Mouse (Mus musculus) urinary bladder, adult 2 months (tissue): ENCODE data around the gene March6. TPM values are rescaled to one million over a fixed set of nuclear protein-coding genes. Genes with fewer than 3 reads are reported as not detected.

ENCODE experiments used
- DNase-seq: peaks from one replicate; pipeline ENCODE4 v3.0.0; 2022; ENCODE audit warnings: low spot score
- polyA plus RNA-seq: library from polyadenylated mRNA; depleted of rRNA; stranded (reverse); fragments of >200 nt; gene quantifications from 2 replicates; pipeline ENCODE4 v1.2.3, GENCODE M21; 2012; rRNA removed

Gene March6
- polyA plus RNA-seq, result 29.9 and 37.2 TPM in 2 replicates

DNA sequence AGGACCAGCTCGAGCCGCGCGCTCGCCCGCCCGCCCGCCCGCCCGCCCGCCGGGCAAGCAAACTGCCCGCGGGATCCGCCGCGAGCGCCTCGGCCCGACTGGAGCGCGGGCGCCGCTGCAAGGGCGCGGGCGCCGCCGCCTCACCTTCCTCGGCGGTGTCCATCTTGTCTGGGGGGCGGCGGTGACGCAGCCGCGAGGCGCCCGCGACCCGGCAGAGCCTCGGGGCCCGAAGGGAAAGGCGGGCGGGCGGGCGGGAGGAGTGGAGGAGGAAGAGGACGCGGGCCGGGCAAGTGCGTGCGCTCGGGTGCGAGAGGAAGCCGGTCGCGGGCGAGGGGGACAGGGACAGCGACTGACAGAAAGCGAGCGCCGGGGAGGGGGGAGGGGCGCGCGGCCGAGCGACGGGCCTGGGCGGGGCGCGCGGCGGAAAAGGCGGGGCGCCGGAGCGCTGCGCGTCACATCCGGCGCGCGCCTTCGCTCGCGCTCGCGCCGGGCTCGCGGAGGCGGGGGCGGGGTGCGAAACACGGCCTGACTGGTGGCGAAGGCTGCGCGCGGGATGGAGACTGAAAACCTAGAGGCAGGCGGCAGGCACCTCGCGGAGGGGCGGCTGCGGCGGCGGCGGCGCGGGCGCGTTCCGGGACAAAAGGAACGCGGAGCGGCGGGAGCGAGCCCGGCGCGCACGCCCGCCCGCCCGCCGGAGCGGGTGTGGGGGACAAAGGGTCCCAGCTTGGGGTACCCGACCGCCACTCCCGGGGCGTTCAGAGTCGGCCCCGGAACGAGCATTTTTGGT is at the start of gene March6:
Gene March6 (minus strand): TSS at position 395 of the 787 bp plus-strand sequence.
- DNase-seq, result peak; percentile 80

DNA sequence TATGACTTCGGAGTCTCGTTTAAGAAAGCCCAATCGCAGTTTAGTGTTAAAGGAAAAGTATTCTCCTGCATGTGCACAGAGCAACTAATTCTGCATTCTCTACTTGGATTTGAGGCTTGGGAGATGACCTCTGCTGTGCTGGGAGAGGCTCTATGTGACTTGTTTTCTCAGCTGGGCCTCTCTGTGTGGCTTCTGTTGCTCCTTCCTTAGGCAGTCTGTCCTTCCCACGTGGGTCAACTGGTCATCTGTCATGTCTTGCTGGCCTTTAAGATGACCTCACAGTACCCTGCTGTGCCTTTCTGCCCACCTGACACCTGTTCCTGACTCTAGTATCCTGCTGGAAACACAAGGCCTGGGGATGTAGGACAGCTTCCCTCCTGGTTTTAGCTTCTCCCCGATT is 45.2 kb upstream of the March6 start:
- no peak for DNase-seq

DNA sequence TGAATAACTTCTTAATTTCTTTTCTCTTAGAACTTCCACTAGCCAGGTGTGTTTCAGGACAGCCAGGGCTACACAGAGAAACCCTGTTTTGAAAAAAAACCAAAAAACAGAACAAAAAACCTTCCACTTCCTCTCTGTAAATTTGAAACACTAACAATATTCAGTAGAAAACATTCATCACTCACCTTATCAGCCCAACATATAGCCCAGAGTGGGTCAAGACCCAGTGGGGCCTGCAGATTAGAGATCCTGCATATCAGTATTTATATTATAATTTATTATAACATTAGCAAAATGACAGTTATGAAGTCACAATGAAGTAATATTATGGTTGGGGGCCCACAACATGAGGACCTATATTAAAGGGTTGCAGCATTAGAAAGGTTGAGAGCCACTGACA is 42.8 kb upstream of the March6 start:
- no peak for DNase-seq

DNA sequence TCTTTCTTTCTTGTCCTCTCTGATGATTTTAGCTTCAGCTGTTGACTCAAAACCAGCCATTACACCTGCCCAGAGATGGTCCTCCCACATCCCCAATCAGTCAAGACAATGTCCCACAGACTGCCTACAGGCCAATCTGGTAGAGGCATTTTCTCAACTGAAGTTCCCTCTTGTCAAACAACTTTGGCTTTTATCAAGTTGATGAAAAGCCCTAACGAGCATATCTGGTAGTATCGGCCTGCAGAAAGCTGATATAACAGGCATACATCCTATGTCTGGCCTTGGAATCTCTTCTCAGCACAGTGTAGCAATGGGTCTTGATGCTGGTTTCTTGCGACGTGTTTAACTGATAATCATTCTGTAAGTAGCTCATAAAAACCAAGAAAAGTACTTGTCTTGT is 42.4 kb upstream of the March6 start:
- DNase-seq, result no peak

DNA sequence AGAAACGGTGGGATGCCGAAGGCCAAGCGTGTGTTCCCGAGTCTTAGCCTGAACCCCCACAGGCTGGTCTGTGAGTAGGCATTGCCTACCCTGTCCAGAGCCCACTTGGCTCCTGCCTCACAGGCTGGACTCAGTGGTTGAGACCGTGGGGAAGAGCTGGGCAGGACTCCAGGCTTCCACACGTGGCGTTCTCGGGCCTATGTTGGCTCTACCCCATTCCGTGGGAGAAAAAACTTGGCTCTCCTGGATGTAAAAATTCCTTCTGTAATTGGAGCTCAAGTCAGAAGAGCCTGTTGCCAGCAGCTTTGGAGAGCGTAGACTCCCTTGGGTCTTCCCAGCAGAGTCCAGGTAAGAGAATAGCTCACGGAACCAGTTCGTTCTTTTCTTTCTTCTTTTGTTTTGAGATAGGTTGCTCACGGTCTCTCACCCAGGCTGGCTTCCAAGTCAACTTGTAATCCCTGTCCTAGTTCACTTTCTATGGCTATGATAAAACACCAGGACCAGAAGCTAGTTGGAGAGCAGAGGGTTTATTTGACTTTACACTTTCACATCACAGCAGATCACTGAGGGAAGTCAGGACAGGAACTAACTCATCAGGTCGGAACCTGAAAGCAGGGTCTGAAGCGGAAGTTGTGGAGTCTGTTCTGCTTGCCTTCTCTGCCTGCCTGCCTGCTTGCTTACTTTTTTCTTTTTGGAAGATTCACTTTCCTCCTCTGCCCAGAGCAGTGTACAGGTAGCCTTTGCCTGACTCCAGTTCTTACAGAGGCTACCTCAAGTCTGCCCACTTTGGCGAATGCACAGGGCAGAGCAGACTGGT is 41.3 kb upstream of the March6 start:
- DNase-seq, result no peak

DNA sequence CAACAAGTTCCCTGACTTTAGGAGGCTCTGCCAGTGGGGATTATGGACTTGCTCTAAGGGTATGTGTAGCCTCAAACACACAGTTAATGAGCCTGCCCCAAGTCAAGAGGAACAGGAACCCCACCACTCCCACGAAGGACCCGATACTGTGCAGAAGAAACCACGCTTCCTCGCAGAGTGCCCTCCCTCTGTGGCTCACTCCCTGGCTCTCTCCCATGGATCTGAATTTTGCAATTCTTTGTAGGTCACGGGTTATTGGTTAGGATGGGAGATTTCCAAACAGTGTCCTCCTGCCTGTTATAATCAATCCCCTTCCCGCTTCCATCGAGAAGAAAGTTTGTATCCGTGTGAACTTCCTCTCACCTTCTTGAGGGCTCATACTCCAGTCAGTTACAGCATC is 40.1 kb upstream of the March6 start:
- no peak for DNase-seq

DNA sequence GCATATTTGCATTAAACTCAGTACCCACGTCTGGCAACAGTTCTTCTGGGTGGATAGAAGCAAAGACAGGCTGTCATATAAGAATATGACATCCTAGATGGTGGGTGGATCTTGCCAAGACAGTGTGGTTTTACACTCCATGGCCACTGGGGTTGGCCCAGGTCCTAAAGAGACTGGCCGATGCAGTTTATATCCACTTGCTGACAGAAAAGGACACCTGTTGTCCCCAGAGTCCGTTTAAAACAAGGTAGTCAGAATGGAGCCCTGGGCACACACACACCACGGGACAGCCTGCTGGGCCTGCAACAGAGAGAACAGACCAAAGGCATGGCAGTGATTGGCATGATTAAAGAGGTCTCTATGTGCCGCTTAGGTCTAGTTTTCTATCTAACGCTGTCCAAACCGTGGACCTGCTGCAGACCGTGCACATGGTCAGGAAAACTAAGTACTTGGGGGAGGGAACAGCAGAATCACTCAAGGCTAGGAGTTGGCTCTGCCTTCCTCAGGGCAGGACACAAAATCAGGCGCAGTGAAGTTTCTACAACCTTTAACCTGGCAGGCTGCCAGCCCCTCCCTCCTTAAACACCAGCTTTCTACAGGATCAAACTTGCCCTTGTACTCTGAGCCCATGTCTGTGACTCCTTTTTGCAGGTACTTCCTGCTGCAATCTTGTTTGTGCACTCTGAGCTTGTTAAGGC is 38.6 kb upstream of the March6 start:
- peak; percentile 64 for DNase-seq

DNA sequence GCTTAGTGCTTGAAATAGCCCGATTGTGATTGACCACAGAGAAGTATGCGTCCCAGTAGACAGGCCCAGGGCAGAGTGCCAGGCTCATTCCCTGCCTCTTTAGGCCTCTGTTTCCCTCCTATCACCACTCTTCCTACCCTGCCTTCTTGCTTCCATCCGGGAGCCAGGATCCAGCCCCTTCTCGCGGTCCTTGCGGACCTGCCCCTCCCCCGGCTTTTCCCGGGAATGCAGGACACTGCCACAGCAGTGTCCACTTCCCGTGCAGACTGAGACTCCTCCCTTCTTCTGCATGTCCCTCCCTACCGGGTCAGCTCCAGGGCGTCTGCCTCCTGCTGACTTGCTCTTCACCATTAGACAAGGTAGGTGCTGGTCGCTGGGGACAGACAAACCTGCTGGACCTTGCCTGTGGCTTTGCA is 37.7 kb upstream of the March6 start:
- no peak for DNase-seq

DNA sequence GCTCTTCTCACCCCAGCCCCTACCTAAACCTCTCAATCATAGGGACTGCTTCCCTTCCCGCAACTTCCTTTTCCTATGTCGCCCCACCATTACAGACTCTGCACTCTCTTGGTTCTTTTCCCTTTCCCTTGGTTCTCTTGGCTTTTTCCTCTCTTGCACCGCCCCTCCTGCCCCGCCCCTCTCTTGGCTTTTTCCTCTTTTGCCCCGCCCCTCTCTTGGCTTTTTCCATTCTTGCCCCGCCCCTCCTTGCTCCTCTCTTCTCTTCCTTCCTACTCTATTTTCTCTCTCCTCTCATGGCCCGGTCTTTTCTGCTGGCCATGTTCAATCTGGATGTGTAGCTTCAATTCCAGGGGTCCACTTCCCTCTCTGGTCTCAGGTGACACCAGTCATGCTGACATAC is 36.6 kb upstream of the March6 start:
- no peak for DNase-seq

DNA sequence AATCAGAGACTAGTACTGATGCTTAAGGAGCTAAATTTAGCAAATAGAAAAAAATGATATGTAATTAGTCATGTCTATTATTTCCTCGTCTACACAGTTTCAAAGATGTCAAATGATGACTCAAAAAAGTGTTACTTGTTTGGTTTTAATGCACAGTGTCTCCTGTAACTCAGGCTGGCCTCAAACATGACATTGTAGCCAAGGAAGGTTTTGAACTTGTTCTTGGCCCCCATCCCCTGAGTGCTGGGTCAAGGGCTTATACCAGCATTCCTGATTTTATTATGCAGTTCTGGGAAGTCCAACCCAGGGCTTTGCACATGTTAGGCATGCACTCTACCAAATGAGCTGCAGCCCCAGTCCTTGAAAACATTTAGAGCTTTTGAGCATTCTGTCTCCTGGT is 34.9 kb upstream of the March6 start:
- no peak for DNase-seq

DNA sequence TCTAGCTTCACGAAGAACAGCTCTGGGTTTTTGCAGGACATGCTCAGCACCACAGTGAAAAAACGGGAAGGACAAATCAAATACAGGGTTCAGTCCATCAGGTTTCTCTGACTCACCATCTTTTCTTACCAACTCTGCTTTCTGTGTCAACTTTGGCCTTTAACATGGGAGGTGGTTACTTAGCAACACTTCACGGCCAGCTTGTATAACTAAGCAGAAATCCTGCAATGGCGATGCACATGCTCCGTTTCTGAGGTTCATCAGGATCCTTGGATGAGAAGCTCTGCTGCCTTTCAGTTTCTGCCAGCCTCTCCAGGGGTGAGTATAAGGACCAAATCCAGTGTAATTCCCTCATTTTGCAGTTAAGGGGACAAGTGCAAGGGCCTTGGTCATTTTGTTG is 34.3 kb upstream of the March6 start, which contains the start of gene Cmbl:
Gene Cmbl (plus strand): TSS at position 206 of the 400 bp plus-strand sequence.
- DNase-seq, result no peak

DNA sequence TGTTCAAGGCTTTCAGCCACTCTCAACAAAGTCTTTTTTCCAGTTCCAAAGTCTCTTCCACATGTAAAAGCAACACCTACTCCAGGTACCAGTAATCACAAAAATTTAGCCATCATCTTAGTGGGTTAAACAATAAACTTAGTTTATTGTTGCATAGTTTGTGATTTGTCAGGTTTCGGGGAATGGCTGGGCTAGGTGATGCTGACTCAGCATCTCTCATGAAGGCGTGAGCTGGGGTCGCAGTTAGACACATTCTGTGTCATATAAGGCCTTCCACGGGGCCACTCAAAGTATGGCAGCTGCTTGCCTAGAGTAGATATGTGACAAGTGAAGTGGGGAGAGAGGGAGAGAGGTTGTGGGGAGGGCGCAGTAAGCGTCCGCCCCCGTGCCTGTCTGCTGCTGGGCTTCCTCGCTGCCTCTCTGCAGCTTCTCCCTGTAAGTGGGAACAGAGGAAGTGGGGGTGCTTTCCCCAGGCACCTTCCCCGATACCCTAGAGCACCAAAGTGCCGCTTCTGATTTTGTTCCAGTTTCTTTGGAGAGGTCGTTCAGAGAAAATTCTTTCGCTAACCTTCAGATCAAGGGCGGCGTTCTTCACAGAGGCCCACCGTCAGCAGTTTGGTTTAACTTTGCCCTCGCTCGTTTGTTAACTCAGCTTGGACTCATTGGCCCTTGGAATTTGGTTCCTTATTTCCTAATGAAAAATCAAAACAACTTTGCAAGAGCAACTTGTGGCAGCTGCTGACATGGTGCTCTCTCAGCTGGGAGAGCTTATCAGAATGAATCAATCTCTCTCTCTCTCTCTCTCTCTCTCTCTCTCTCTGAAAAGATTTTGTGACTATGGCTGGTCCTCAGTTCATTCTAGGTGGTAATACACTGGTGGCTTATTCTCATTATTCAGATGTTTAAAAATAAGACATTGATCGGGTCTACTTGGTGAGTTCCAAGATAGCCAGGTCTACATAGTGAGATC is 33.0 kb upstream of the March6 start:
- DNase-seq, result no peak

DNA sequence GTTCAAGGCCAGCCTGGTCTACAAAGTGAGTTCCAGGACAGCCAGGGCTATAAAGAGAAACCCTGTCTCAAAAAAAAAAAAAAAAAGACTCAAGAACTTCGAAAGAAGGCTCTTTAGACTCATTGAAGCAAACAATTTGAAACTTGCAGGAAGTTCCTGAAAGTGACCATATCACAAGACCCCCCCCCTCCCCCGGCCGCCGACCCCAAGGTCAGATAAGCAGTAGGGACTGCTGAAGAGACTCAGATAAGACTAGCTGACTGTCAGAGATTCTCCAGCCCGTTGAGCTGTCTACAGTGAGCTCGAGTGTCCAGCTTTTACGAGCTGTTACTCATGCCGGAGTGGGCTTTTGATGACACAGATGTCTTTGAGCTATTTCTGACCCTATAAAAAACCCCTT is 32.0 kb upstream of the March6 start:
- DNase-seq, result no peak

DNA sequence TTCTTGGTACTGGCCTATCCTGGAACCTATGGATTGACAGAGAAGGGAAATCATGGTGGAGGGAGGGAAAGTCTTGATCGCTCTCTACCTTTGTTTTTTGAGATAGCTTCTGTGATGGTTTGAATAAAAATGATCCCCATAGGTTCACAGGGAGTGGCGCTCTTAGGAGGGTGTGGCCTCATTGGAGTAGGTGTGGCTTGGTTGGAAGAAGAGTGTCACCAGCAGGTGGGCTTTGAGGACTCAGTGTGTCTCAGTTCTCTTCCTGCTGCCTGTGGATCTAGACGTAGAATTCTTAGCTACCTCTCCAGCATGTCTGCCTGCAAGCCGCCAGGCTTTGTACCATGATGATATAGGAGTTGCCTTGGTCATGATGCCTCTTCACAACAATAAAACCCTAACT is 31.1 kb upstream of the March6 start:
- DNase-seq, result no peak

DNA sequence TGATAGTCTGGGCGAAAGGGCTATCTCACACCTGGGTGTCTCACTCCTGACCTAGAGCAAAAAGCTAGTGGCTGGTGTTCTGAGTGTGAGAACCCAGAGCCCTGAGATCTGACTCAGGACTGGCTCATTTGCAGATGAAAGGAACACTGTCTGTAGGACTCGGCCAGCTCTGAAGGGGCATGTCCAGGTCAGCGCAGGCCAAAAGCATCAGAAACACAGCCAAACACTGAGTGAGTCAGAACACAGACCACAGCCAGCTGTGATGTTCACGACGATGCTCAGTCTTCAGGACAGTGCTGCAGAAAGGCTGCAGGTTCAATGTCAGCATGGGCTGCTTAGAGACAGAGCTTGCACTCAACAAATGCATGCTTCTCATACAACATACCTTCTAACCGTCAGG is 30.5 kb upstream of the March6 start:
- no peak for DNase-seq

DNA sequence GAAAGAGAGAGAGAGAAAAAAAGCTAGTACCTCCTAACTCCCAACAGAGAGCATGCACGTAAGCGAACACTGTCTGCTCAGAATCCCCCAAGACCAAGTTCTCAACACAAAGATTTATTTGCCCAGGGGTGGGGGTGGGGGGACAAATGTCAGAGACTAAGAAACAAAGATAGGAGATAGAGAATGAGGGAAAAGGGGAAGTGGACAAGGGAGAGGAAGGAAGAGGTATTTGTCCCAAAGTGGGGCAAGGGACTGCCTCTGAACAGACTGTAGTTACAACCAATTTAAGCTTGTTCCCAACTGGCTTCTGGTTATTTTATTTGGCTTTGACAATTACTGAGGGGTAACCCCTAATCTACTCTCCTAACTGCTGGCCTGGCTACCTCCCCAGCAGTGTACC is 24.0 kb upstream of the March6 start:
- no peak for DNase-seq

DNA sequence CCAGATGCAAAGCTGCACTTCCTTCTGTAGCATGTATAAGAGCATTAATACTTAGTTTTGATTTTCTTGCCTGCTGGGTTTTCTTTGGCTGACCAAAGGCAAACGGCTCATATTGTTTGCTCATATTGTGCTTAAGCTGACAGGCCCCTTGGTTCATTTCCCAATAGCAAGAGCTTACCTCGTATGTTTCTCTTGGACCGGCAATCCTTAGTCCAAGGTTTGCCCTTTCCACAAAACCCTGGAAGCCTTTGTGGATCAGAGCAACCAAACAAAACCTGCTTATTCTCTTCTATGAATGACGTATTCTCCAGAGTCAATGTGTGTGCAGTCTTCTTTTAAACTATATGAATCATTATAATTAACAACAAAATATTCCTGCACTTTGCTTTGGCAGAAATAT is 19.5 kb upstream of the March6 start:
- no peak for DNase-seq

DNA sequence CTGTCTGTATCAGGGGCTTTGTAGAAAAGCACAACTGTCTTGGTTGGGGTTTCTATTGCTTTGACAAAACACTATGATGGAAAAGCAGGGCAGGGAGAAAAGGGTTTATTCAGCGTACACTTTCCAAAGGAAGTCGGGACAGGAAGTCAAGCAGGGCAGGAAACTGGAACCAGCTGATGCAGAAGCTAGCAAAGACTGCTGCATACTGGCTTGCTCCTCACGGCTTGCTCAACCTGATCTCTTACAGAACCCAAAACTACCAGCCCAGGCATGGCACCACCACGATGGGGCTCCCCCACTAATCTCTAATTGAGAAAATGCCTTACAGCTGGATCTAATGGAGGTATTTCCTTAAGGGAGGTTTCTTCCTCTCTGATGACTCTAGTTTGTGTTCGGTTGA is 16.6 kb upstream of the March6 start:
- no peak for DNase-seq

DNA sequence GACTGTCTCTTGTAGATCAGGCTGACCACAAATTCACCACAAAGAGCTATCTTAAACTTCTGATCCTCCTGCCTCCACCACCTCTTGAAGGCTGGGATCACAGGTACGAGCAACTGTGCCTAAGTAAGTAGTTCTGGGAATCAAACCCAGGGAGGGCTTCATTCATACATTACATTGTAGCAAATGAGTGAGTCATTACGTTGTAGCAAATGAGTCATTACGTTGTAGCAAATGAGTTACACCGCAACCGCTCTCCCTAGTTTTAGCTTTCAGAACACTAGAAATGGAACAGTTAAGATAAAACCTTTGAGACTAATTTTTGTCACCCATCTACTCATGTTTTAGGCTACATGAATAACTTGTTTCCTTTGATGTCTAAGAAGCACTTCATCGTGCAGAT is 15.4 kb upstream of the March6 start:
- no peak for DNase-seq

DNA sequence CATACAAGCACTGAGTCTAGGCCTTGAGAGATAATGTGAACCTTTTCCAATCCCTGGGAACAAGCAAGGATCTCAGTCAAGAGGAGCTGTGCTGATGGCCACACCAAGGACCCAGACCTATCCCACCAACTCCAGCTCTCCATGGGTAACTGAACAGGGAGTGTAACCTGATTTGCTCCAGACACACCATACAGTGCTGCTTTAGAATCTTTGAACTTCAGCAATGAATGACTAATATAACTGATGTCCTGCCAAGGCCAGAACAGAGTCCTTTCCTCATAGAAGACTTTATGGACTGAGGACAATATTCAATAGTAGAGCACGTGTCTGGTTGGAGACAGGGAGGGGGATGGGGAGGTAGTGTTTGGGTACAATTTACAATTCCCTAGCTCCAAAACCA is 14.2 kb upstream of the March6 start:
- no peak for DNase-seq

DNA sequence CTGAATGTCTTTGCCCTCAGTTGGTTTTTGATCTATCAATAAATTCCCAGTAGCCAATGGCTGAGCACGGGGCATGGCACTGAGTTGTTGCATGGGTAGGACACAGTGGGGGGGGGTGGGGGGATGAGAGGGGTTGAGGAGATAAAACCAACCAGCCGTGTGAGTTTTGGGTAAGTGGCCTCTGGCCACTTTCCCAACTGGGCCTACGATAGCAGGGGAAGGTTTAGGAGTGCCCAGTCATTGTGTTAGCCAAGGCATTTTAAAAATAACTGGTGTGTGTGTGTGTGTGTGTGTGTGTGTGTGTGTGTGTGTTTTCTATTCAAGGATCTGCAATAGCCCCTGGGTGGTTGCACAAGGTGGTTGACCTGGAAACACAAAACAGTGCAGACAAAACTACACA is 12.4 kb upstream of the March6 start:
- no peak for DNase-seq
